Mouse (Mus musculus) liver, embryonic 11.5 days (tissue): ENCODE results near the gene Lmtk2. TPM values are rescaled to one million over a fixed set of nuclear protein-coding genes. Genes with fewer than 3 reads are reported as not detected.

Experiments
- ATAC-seq: fragments of 200-750 bp; cut with Nextera tagmentation; replicated peaks from 2 replicates; pipeline ENCODE4 v1.8.0; 2017; ENCODE audit warnings: moderate number of reproducible peaks, mild to moderate bottlenecking, moderate TSS enrichment, moderate library complexity; ENCODE audit not compliant: low FRiP score
- DNase-seq: peaks from one replicate; pipeline ENCODE4 v3.0.0-alpha.2; 2017; ENCODE audit warnings: low spot score
- H3K27ac ChIP-seq: fragments of 300-500 bp; sonication (generic); 2 replicates; pipeline ENCODE4 v1.5.1; 2014; ENCODE audit warnings: mild to moderate bottlenecking, low read depth, low read length, control low read depth
- H3K27me3 ChIP-seq: fragments of 300-500 bp; sonication (generic); replicated peaks from 2 replicates; pipeline ENCODE4 v1.6.1; 2014; ENCODE audit warnings: low read length, mixed read lengths; ENCODE audit not compliant: control insufficient read depth, insufficient read depth
- H3K36me3 ChIP-seq: fragments of 300-500 bp; sonication (generic); 2 replicates; pipeline ENCODE4 v1.6.1; 2014; ENCODE audit warnings: mild to moderate bottlenecking, low read length, moderate library complexity, mixed read lengths; ENCODE audit not compliant: control insufficient read depth, insufficient read depth
- H3K4me1 ChIP-seq: fragments of 300-500 bp; sonication (generic); replicated peaks from 2 replicates; pipeline ENCODE4 v1.6.1; 2014; ENCODE audit warnings: low read length, mixed read lengths; ENCODE audit not compliant: control insufficient read depth, insufficient read depth
- H3K4me2 ChIP-seq: fragments of 300-500 bp; sonication (generic); 2 replicates; pipeline ENCODE4 v1.6.1; 2014; ENCODE audit warnings: mild to moderate bottlenecking, control low read depth, moderate library complexity
- H3K4me3 ChIP-seq: fragments of 300-500 bp; sonication (generic); 2 replicates; pipeline ENCODE4 v1.5.1; 2014; ENCODE audit warnings: low read depth, low read length, control low read depth
- H3K9ac ChIP-seq: fragments of 300-500 bp; sonication (generic); 2 replicates; pipeline ENCODE4 v1.6.1; 2014; ENCODE audit warnings: low read depth, low read length, control low read depth
- H3K9me3 ChIP-seq: fragments of 300-500 bp; sonication (generic); 2 replicates; pipeline ENCODE4 v1.6.1; 2016; ENCODE audit warnings: low read length, inconsistent platforms, mixed read lengths; ENCODE audit not compliant: control insufficient read depth
- WGBS: fragments of 180-500 bp; shearing (Covaris S2); extraction: QIAGEN DNeasy Blood & Tissue Kit; methylation state at CpG from one replicate; pipeline ENCODE4 v1.1.7; 2014; 5-methylcytosine and 5-hydroxymethylcytosine counted together
- polyA plus RNA-seq: library from polyadenylated mRNA; unstranded; fragments of >200 nt; fragmentation: Nextera tagmentation; extraction: Ambion mirVana; gene quantifications from 2 replicates; pipeline ENCODE4 v1.2.1, GENCODE M21; 2014

Gene Lmtk2
- polyA plus RNA-seq, 1 experiment from 2014 or later, result 4.9 TPM

DNA sequence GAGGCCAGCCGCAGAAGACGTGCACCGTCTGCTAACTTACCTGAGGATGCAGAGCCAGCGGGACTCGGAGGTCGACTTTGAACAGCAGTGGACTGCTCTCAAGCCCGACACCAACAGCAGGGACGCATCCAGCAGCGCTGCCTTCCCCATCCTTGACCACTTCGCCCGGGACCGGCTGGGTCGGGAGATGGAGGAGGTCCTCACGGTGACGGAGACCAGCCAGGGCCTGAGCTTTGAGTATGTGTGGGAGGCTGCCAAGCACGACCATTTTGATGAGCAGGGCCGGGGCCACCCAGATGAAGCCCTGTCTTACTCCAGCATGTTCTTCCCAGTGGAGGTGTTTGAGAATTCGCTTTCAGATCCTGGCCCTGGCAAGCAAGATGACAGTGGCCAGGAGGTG is 73.4 kb downstream of the Lmtk2 start:
- no peaks in the 10 kb centered on the region for H3K9me3 ChIP-seq
- ATAC-seq (no peak), DNase-seq (no peak)
- no peaks in the 10 kb centered on the region for H3K4me1 ChIP-seq
- H3K4me2 ChIP-seq, result no peak overlapping the region
- H3K27me3 ChIP-seq, result no peaks in the 10 kb centered on the region
- no peak overlapping the region for H3K9ac ChIP-seq
- no peak overlapping the region for H3K4me3 ChIP-seq
- 94% methylated on average over 18 of the region's 18 CpGs for WGBS
- H3K27ac ChIP-seq, result no peak overlapping the region
- H3K36me3 ChIP-seq, result peaks cover 23% of the 10 kb centered on the region

- no peak for ATAC-seq
- no peak for DNase-seq
- H3K4me2 ChIP-seq, result no peak overlapping the region
- no peak overlapping the region for H3K27ac ChIP-seq
- H3K4me3 ChIP-seq, result no peak overlapping the region
- peaks cover 12% of the 10 kb centered on the region; the same call in 1 of the 2 replicates for H3K36me3 ChIP-seq
- H3K27me3 ChIP-seq, result no peaks in the 10 kb centered on the region
- H3K9me3 ChIP-seq, result no peaks in the 10 kb centered on the region
- H3K9ac ChIP-seq, result no peak overlapping the region
- 73% methylated on average over 6 of the region's 6 CpGs for WGBS
- H3K4me1 ChIP-seq, result peaks cover 8% of the 10 kb centered on the region
Observed at GRCm38 (mm10) chr5:144178216-144178615, 78.0 kb downstream of the Lmtk2 start.

DNA sequence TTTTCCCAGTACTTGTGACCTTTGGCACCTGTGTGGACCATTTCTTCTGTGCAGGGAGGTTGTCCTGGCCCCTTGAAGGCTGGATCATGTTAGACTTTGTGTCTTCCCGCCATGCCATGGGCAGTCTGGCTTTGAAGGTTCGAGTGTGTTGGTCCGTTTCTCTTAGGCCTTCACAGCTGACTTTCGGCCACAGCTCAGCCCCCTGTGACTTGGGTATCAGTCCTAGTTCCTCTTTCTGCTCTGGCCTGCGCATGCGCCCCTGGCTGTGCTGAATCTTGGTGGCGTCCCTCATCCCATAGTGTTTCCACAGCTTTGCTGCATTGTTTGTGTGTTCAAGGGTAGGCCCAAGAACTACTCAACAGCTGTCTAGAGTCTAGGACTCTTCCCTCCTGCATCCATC is 81.0 kb downstream of the Lmtk2 start:
- WGBS, result 59% methylated on average over 7 of the region's 7 CpGs

GRCm38 (mm10) chr5:144182542-144183247 is 82.5 kb downstream of the Lmtk2 start:
- H3K27ac ChIP-seq, result no peak overlapping the region
- WGBS, result 41% methylated on average over 20 of the region's 20 CpGs
- no peaks in the 10 kb centered on the region for H3K27me3 ChIP-seq
- H3K4me2 ChIP-seq, result peak overlapping the region; percentile 34; the same call in 1 of the 2 replicates
- peaks cover 4% of the 10 kb centered on the region; the same call in 1 of the 2 replicates for H3K36me3 ChIP-seq
- no peaks in the 10 kb centered on the region for H3K9me3 ChIP-seq
- no peak for DNase-seq
- no peak overlapping the region for H3K4me3 ChIP-seq
- peak; percentile 32 for ATAC-seq
- peaks cover 9% of the 10 kb centered on the region for H3K4me1 ChIP-seq
- no peak overlapping the region for H3K9ac ChIP-seq

More for the DNA sequence above, 81.0 kb downstream of the Lmtk2 start:
- Histone ChIP-seq H3K9ac (no peak overlapping the region), H3K9me3 (no peaks in the 10 kb centered on the region), H3K27ac (no peak overlapping the region), H3K4me2 (no peak overlapping the region), H3K4me1 (peaks cover 9% of the 10 kb centered on the region), H3K27me3 (no peaks in the 10 kb centered on the region), H3K36me3 (peaks cover 5% of the 10 kb centered on the region; the same call in 1 of the 2 replicates), H3K4me3 (no peak overlapping the region)
- no peak for ATAC-seq
- no peak for DNase-seq

DNA sequence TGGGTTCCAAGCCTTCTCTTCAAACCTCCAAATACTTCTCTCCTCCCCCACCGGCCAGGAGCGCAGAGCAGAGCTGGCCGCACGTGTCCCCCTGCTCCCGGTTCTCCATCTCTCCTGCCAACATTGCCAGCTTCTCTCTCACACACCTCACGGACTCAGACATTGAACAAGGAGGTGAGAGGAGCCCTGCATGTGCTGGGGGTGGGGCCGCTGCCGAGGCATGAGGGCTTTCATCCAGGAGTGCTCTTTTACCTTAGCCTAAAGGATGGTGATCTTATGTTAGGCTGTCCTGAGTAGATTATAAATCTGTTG is 83.0 kb downstream of the Lmtk2 start:
- no peak for ATAC-seq
- WGBS, result 50% methylated on average over 8 of the region's 8 CpGs
- peak overlapping the region; percentile 34; the same call in 1 of the 2 replicates for H3K4me2 ChIP-seq

DNA sequence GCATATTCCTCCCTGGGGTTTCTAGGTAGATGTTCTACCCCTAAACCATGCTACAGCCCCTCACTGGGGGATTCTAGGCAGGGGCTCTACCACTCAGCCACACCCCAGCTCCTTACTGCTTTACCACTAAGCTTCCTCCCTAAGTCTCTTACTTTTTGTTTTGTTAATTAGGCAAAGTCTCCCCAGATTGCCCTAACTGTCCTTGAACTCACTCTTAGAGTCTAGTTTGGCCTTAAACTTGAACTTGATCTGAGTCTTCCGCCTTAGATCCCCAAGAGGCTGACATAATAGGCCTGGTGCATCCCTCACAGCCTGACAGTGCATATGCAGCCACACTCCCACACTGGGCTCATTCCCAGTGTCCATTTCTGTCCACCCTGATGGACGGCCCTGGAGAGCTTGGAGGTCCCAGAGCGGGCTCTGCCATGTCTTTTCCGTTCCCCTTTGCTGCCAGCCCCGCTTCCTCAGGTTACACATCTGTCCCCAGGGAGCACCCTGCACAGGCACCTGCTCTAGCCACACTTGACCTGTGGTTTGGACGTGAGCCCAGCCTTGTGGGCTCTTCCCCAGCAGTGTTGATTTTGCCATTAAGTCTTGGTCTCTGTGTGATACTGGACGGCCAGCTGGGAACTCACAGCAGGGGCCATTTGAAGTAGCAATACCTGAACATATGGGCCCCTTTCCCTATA is 83.6 kb downstream of the Lmtk2 start:
- 79% methylated on average over 7 of the region's 7 CpGs for WGBS
- H3K36me3 ChIP-seq, result peaks cover 4% of the 10 kb centered on the region; the same call in 1 of the 2 replicates

More for the DNA sequence above, 83.0 kb downstream of the Lmtk2 start:
- no peaks in the 10 kb centered on the region for H3K27me3 ChIP-seq
- no peak overlapping the region for H3K27ac ChIP-seq
- no peak for DNase-seq
- peaks cover 9% of the 10 kb centered on the region for H3K4me1 ChIP-seq
- H3K36me3 ChIP-seq, result peaks cover 4% of the 10 kb centered on the region; the same call in 1 of the 2 replicates
- H3K9ac ChIP-seq, result no peak overlapping the region
- no peak overlapping the region for H3K4me3 ChIP-seq
- H3K9me3 ChIP-seq, result no peaks in the 10 kb centered on the region

GRCm38 (mm10) chr5:144184350-144185045 is 84.3 kb downstream of the Lmtk2 start:
- no peak overlapping the region for H3K27ac ChIP-seq
- ATAC-seq (no peak), DNase-seq (no peak)
- H3K4me3 ChIP-seq, result no peak overlapping the region
- peaks cover 13% of the 10 kb centered on the region for H3K4me1 ChIP-seq
- 95% methylated on average over 21 of the region's 21 CpGs for WGBS
- peaks cover 4% of the 10 kb centered on the region; the same call in 1 of the 2 replicates for H3K36me3 ChIP-seq
- H3K27me3 ChIP-seq, result no peaks in the 10 kb centered on the region
- no peaks in the 10 kb centered on the region for H3K9me3 ChIP-seq
- no peak overlapping the region for H3K9ac ChIP-seq
- H3K4me2 ChIP-seq, result no peak overlapping the region

More for the DNA sequence above, 83.6 kb downstream of the Lmtk2 start:
- Histone ChIP-seq H3K4me1 (peaks cover 9% of the 10 kb centered on the region), H3K9me3 (no peaks in the 10 kb centered on the region), H3K4me3 (no peak overlapping the region), H3K9ac (no peak overlapping the region), H3K4me2 (no peak overlapping the region), H3K27me3 (no peaks in the 10 kb centered on the region), H3K27ac (no peak overlapping the region)
- DNase-seq (no peak), ATAC-seq (no peak)

- WGBS, result 75% methylated on average over 6 of the region's 6 CpGs
- Histone ChIP-seq H3K4me2 (no peak overlapping the region), H3K4me3 (no peak overlapping the region), H3K27me3 (no peaks in the 10 kb centered on the region), H3K27ac (no peak overlapping the region), H3K4me1 (peaks cover 16% of the 10 kb centered on the region), H3K9me3 (no peaks in the 10 kb centered on the region), H3K9ac (no peak overlapping the region), H3K36me3 (peaks cover 4% of the 10 kb centered on the region; the same call in 1 of the 2 replicates)
- no peak for ATAC-seq
- DNase-seq, result no peak
Observed at GRCm38 (mm10) chr5:144188422-144188821, 88.2 kb downstream of the Lmtk2 start.
